ENCODE assay signal across 14 mouse cellular contexts in genomic region chr9:83202583-83202982, GRCm38 (mm10).
"Had no signal": no experiment of that assay in that cellular context is flagged by ENCODE, and none has a peak within 500 bp of the region (broad histone marks: within the 10 kb centered on the region; RNA-seq: fewer than 3 reads in every experiment).

No protein-coding gene starts in this region.

- H3K9me3 ChIP-seq: hindbrain, embryonic 10.5 days; intestine, embryonic 15.5 days; limb, embryonic 15.5 days; lung, embryonic 15.5 days; megakaryocyte, embryonic 14.5 days; midbrain, embryonic 15.5 days; neural tube, embryonic 12.5 days had no signal

- DNase-seq: thymus, postnatal 4 days had no signal

- H3K27ac ChIP-seq: hindbrain, embryonic 10.5 days; hindbrain, embryonic 14.5 days; intestine, embryonic 15.5 days; kidney, postnatal 0 days; left cerebral cortex, adult 2 months; limb, embryonic 15.5 days; lung, embryonic 15.5 days; macrophage; midbrain, embryonic 15.5 days; neural tube, embryonic 12.5 days; stomach, postnatal 0 days had no signal

- H3K36me3 ChIP-seq: hindbrain, embryonic 10.5 days; intestine, embryonic 15.5 days; limb, embryonic 15.5 days; lung, embryonic 15.5 days; midbrain, embryonic 15.5 days; neural tube, embryonic 12.5 days had no signal

- H3K9ac ChIP-seq: hindbrain, embryonic 14.5 days; intestine, embryonic 15.5 days; limb, embryonic 15.5 days; lung, embryonic 15.5 days; midbrain, embryonic 15.5 days; neural tube, embryonic 12.5 days had no signal

- H3K4me3 ChIP-seq: hindbrain, embryonic 10.5 days; intestine, embryonic 15.5 days; left cerebral cortex, adult 2 months; limb, embryonic 15.5 days; lung, embryonic 15.5 days; megakaryocyte, embryonic 14.5 days; midbrain, embryonic 15.5 days; neural tube, embryonic 12.5 days had no signal

- H3K4me1 ChIP-seq: hindbrain, embryonic 10.5 days; intestine, embryonic 15.5 days; limb, embryonic 15.5 days; lung, embryonic 15.5 days; megakaryocyte, embryonic 14.5 days; midbrain, embryonic 15.5 days; neural tube, embryonic 12.5 days had no signal

- H3K27me3 ChIP-seq: intestine, embryonic 15.5 days; limb, embryonic 15.5 days; lung, embryonic 15.5 days; megakaryocyte, embryonic 14.5 days; midbrain, embryonic 15.5 days; neural tube, embryonic 12.5 days had no signal

- H3K4me2 ChIP-seq: hindbrain, embryonic 14.5 days; intestine, embryonic 15.5 days; limb, embryonic 15.5 days; lung, embryonic 15.5 days; midbrain, embryonic 11.5 days; midbrain, embryonic 15.5 days; neural tube, embryonic 12.5 days had no signal

- ATAC-seq: intestine, embryonic 15.5 days; midbrain, embryonic 15.5 days had no signal
